Mouse (Mus musculus): ENCODE measurements at regions not wholly inside any gene's neighbourhood (a gene's known extent, or its start where the extent isn't known, plus 50 kb on each side); places are given as distances from the start of the nearest gene placed in this dataset.
"Not testable (repeated sequence)": the region's sequence is repeated elsewhere in the genome, so short reads cannot be mapped to it uniquely, and the experiment has no call there.

DNA sequence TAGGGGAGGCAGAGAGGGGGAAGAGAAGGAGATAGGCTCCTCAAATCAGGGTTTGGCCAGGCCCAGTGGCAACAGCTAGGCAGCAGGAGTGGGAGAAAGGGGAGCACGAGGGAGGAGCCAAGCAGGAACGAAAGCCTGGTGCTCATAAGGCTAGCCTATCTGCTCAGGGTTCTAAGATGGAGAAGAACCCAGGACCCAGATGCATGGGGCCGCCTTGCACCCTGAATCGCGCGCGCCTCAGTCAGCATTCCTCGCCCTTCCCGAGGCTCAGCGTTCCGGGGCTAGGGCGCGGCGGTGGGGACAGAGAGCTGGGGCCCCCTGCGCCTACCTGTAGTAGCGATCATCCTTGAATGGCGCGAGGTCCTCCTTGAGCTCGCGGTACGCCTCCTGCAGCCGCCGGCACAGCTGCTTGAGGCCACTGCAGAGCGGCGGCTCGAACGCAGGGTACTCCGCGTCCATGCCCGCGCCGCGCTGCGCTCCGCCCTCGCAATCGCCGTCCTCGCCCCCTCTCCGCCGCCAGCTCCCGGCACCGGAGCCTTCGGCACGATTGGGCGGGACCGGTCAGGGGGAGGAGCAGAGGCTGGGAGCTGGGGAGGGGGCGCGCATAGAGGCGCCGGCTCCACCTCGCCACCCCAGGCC, 60.1 kb downstream of the Dynlt1b start:
- DNase-seq, result not testable (repeated sequence)

DNA sequence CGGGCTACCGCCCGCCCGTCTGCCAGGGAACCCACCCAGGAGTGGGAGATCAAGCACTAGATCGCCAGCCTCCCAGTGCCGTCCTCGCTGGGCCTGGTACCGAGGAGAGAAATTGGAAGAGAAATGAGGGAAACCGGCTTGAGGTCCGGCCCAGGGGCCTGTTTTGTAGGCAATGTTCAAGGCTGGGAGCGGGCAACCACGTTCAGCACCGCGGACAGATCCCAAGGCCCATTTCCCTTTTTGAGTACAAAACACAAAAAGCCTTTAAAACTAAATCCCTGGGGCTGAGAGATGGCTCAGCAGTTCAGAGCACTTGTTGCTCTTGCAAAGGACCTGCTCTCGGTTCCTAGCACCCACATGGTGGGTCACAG, 60.6 kb downstream of the Dynlt1b start:
- not testable (repeated sequence) for DNase-seq

GRCm38 (mm10) chr17:6492501-6492900, 62.6 kb downstream of the Dynlt1b start:
- DNase-seq, result peak; percentile 22 to 61

- DNase-seq, result peak; percentile 66 to 71
Observed at GRCm38 (mm10) chr17:6492950-6493349, 63.0 kb downstream of the Dynlt1b start.

GRCm38 (mm10) chr17:6496491-6496890, 66.6 kb downstream of the Dynlt1b start:
- DNase-seq, result not testable (repeated sequence)

GRCm38 (mm10) chr17:6502676-6503075, 72.8 kb downstream of the Dynlt1b start:
- DNase-seq, result not testable (repeated sequence)

- DNase-seq, result not testable (repeated sequence)
Observed at GRCm38 (mm10) chr17:6505896-6506295, 76.0 kb downstream of the Dynlt1b start.

GRCm38 (mm10) chr17:6515128-6515527, 85.2 kb downstream of the Dynlt1b start:
- DNase-seq, result not testable (repeated sequence)

- DNase-seq, result not testable (repeated sequence)
Observed at GRCm38 (mm10) chr17:6519107-6519506, 82.4 kb upstream of the Dynlt1c start.

DNA sequence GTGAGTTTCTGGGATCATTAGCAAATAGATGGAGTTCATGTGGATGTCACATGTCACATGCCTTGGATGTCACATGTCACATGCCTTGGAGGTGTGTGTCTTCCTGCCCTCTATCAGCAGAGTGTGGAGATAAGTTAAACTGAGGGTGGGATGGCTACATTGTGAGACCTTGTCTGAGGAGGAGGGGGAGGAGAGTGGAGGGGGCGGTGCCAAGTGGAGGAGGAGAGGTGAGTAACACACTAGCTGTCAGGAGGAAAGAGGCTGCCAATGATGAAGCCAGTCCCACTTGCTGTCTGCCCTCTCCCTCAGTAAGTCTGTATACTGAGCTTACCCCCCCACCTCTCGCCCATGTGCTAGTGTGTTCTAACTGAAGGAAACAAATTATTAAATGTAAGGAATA, 81.5 kb upstream of the Dynlt1c start:
- not testable (repeated sequence) for DNase-seq

DNA sequence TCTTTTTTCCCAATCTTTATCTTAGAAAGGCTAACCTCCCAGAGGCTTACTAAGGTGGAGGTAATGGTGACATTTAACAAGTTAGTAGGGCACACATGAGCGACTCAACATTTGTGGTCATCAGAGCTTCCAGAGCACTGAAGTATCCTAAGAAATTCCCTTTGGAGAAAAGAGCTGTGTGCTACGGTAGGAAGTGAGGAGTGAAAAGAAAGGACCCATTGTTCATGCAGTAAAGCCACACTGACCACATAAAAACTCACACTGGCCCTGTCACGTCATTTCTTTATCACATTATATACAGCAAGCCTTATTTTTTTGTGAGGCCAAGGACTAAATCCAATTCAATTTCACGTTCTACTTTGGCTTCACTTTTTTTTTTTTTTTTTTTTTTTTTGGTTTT, 80.7 kb upstream of the Dynlt1c start:
- not testable (repeated sequence) for DNase-seq

GRCm38 (mm10) chr17:6522185-6522584, 79.3 kb upstream of the Dynlt1c start:
- not testable (repeated sequence) for DNase-seq

DNA sequence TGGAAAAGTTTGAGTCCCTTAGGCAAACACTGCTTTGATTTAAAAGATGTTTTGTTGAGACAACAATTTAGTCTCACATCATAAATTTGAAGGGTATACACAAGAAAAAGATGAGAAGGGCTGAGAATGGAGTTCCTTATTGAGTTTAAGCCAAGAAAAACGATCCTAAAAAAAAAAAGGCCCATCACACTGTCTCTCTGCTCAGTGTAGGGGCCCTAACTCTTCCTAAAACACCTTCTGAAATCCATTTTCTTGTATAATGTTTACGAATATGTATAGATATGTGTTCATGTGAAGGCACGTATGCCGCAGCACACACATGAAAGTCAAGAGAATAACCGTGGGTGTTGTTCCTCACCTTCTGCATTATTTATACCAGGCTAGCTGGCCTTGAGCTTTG, 62.7 kb upstream of the Dynlt1c start:
- not testable (repeated sequence) for DNase-seq

- DNase-seq, result not testable (repeated sequence)
Observed at GRCm38 (mm10) chr17:6547064-6547760, 54.3 kb upstream of the Dynlt1c start.

DNA sequence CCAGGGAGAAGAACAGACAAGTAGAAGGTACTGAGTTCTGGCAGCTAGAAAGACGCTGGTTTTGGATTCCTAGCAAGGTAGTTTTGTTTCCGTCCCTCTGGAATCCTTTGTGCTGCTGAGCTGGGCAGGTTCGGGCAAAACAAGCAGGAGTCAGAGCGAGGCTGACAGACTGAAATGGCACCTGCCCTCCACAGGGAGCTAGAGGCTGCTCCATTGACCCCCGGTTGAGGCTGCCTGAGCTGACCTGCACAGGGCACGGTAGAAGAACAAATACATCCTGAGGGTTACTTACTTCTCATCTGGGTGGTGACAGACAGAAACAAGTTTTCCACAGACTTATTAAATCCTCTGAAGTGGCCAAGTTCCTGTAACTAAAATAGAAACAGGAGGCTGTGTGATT, 53.5 kb upstream of the Dynlt1c start:
- DNase-seq, result not testable (repeated sequence)
